Mouse (Mus musculus) liver, adult 2 months (tissue): ENCODE data around the gene Arl1.

ENCODE experiments used
- CTCF ChIP-seq: fragments of 200-500 bp; IDR thresholded peaks from 2 replicates; pipeline ENCODE4 v1.5.1; 2011; ENCODE audit warnings: low read depth, low read length, control low read depth
- POLR2A ChIP-seq: fragments of 200-500 bp; IDR thresholded peaks from 2 replicates; pipeline ENCODE4 v1.6.1; 2011; ENCODE audit warnings: low read length, control low read depth; ENCODE audit not compliant: insufficient read depth; ENCODE audit errors: extremely low read depth

DNA sequence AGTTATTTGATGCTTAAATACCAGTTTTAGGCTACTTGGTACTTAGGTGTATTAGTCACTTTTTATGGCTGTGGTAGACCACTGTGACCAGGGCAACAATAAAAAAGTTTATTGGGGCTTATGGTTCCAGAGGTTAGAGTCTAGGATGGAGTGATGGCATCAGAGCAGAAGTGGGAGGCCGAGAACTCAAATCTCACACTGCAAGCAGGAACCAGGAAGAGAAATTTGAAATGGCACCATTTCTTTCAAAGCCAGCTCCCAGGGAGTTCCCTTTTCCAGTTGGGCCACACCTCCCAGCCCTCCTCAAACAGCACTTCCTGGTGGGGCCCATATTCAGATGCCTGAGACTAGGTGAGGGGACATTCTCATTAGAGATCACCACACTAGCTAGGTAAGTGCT lies 9.2 kb downstream of the Arl1 start:
- no peak for TF ChIP-seq POLR2A
- TF ChIP-seq CTCF: no peak
